Mouse (Mus musculus) c-Kit-negative CD71-positive TER-119-positive erythroid progenitor cells, embryonic 14.5 days (primary cell): ENCODE measurements around the gene Pde8b.

ENCODE experiments used
- DNase-seq: peaks from one replicate; pipeline ENCODE4 v3.0.0-alpha.2; 2013; ENCODE audit warnings: low read depth, low spot score

Gene Pde8b

DNA sequence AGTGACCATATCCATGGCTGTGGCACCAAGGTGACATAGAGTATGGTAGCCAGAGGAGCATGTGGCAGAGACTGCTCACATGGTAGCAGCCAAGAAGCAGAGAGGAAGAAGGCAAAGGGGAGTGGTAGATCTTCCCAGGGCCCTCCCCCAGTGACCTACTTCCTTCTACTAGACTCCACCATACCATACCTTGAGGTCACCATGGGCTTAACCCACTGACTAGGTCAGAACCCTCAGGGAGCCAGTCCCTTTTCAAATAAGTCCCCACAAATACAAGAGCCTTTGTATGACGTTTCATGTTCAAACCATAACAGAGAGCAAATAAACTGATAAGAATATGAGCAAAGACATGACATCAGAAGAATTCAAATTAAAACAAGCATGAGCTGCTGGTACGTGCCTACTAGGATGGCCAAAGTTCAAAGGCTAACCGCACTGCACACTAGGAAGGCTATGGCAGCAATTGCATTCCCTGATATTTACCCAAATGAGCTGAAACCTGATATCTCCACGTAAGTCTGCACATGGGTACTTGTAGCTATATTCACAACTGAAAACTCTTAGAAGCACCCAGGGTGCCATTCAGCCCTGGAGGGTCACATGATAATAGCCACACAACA lies 109.6 kb downstream of the Pde8b start:
- no peak for DNase-seq

DNA sequence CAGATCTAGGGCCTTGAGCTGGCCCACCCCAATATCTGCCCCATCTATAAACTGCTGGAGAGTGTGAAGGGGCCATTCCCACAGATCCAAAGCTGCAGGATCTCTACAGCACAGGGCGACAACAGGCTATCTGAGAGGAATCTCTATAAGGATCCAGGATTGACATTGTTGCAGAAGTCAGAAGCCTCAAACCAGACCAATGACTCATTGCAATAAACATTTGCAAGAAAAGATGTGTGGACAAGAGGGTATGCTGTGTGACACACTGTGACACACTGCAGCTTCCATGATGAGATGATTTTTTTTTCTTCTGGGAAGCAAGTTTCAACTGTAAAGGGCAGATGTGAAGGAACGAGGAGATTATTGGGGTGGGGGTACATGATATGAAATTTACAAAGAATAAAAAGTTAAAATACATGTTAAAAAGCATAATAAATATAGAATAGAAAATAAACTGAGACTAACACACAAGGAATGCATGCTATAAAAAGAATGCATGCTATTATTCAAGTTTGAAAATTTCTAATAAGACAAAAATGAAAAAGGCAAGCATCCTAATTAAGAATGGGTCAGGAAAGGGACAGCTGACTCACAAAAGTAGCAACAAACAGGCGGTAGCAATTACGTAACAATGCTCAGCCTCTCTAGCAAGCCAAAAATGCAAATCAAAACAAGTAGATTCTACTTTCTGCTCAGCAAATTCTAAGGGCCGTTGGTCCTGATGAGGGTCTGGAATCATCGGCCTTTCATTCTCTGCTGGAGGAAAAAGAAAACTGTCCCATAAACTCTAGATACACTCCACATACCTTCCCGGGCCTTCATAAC lies 114.6 kb downstream of the Pde8b start:
- no peak for DNase-seq

DNA sequence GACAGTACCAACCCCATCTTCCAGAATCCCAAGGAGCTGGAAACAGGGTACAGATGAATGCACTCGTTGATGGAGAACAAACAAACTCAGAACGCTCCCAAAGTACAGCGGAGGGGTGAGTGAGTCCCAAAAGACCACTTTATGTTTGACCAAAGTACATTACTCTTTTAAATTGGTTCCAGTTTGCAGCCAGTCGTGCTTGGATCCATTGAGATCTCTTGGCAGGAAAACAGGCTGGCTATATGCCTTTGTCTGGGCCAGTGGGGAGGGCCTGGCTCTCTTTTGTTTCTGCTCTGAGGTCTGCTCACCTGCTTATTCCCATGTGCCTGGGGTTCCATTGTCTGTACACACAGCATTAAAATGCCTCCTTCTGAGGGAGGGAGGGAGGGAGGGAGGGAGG lies 118.3 kb downstream of the Pde8b start:
- DNase-seq = no peak

DNA sequence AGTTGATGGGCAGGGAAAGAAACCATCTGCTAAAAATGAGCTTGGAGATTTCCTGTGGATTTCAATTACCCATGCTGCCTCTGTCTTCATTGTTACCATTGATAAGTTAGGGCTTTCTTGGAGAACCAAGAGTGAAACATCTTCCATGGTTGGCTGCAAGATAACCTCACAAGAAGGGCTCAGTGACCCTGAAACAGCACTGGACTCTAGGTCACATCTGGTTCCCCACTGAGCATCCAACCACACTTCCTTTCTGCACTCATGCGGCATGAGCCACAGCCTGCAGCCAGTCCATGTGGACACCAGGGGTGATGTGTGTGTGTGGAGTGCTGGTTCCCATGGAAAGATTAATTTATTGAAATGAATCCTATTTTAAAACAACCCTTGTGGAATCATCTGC lies 119.1 kb downstream of the Pde8b start:
- DNase-seq = no peak

DNA sequence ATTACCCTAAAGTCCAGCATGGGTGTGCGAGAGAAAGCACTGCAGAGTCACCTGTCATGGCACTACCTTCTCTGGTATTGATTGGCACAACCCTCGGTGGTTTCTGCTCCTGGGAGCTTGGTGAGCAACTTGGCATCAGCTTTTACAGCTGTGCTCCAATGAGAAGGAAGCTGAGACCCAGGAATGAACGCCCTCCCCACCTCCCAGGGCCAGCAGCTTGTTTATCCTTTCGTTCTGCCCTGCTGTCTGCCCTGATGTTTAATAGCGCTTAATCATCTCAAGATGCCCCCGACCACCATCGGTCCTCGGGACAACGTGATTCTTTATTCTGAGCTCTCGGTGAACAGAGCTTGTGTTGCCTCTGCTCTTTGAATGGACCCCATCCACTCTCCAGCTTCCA lies 122.8 kb downstream of the Pde8b start:
- DNase-seq = no peak

DNA sequence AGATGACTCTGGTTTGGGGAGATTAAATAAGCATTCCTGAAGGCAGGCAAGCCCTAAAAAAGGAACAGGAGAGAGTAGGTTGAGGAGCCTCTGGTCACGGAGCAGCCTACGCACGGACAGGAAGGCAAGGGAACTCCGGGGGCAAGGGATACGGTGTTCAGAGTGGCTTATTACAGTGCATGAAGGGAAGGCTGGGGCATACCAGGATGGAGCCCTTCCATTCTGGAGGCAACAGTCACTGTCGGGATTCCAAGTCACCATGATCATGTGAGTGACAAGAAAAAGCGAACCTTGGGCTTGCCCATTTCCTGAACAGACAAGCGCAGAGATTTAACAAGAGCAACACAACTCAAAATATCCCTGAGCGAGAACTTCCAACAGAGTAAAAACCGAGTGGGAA lies 123.3 kb downstream of the Pde8b start:
- no peak for DNase-seq

DNA sequence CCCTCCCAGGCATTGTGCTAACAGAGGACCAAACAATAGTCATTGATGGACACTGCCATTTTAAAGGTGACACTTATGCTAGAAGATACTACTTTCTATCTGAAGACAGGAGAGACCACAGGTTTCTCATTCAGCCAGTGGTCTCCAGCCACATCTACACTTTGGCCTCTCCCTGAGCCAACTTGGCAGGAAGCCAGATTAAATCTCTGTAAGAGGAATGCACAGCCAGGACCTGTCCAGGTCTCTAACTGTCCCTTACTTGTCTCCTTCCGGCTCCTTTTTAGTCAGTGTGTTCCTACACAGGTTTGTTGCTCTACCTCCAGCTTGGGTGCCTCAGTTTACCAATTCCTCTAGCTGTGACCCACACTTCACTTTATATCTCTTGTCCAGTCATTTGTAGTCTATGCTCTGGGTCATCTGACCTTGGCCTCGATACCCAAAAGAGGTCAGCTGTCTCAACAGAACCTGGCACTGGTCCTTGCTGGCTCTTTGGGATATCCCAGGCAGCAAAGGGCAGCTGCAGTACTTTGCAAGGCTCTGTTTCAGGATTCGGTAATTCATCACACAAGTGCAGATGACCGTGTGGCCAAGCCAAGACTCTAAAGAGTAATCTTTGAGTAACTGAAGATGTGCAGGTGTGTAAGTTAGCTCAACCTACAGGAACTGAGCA lies 124.5 kb downstream of the Pde8b start:
- no peak for DNase-seq

DNA sequence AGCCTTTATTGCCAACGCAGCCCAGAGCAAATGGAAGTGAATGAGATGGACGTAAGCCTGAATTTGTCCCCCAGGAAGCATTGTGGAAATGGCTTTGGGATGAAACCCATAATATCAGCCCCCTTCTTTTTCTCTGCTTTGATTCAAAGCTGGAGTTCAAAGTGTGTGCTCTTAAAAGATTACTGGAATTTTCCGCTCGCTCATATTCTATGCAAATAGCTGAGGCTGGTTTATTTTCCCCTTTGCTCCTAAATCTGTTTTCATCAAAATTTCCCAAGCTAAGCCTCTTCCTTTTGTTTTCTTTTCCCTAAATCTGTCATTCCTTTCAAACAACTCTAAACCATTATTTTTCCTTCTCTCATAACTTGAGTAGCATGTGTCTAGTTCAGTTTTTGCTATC lies 129.6 kb downstream of the Pde8b start:
- DNase-seq = no peak

DNA sequence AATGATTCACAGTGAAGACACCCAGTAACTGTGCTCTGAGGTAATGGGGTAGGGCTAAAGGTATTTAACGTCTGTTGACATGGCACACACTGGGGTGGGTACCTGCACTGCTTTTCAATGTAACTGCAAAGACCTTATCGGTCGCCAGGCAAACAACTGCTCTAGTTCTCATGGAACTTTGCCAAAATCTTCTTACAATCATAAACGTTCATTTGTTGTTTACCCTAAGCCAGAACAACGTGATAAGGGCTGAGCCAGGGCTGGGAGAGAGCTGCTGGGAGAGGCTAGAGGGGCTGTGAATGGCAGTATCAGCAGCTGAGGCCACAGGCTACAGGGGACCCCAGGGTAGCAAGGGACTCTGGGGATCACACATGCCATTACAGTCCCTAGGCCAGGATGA lies 136.4 kb downstream of the Pde8b start:
- DNase-seq = no peak

DNA sequence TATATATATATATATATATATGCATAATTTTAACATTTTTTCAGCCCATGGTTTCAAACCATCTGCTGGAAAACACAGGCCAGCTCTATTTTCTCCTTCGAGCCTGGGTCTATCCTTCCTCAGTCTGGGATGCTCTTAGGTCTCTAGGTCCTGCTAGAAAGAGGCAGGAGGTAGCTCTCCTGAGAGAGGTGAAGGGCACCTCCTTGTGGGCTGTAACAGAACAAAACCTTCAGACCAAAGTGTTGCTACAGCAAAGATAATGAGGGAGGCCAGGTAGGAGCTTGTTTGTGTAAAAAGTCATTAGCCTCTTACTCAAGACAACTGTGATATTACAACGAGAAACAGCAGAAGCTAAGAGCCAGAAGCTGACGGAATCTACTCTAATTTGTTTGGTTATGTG lies 140.6 kb downstream of the Pde8b start:
- no peak for DNase-seq

DNA sequence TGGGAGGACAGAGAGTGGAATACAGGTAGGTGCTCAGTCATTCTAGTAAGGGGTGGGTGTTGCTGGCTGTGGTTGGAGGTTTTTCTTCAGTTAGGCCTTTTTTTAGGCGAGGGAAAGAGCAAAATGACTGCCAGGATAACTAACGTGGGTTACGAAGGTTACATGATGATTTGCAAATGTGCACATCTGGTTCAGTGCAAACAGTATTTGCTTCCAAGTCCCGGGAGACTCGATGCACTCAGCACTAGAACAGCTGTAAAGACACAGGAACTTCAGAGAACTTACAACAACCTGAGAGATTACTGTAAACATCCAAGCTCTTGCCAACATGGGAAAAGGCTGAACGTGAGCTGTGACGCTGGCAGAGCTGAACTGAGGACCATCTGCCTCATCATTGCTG lies 142.1 kb downstream of the Pde8b start:
- DNase-seq = no peak

DNA sequence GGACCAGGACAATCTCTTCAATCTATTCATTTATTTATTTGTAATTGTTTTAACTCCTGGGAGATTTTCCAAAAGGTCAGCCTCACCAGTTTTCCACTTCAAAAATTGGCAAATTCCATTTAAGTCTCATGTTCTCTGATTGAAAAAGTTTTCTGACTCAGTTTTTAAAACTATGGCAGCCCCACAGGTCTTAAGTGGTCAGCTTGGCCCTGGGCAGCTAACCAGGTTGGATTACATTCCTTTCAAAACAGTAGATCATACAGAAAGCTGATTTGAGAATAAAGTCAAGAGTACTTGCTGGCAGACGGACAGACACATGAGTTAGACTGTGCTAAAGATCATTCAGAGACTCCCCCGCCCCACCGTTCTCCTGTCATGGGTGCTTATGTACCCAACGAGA lies 145.3 kb downstream of the Pde8b start:
- no peak for DNase-seq

DNA sequence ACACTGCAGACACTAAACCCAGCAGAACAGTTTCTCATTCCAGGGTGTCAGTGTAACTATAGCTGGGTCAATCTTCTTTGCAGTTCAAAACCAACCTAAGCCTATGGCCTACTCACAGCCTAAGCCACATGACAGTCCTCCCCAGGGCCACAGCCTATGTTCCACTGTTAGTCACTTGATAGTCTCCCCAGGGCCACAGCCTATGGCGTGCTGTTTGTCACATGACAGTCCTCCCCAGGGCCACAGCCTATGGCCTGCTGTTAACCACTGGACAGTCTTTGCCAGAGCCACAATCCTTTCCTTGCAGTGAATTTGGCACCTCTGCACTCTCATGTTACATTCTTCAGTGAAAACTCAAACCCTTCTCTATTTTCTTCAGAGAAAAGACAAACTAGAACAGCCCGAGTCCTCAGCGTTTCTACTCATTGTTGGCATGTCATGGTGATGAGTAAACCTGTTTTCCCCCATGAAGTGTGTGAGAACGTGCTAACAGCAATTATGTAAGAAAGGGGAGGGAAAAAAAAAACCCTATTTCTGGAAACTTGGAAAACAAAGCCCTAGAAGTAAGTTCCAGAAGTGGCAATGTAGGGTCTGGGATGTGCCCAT lies 147.0 kb downstream of the Pde8b start:
- DNase-seq = no peak

DNA sequence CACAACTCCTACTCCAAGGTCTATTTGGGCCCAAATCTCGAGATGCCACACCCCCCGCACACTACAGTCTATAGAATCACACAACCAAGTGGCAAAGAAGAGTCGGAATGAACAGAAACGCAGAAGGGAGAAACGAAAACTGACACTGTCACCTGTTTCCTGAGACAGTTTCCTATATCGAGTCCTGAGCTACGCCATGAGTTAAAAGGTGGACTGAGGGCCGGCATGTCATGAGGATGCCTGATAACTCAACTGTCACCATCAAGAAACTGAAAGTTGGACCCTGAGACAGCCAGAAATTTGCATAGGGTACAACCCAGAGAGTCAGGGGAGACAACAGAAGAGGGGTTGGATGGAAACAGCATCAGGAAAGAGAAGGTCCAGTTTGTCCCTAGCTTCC lies 148.8 kb downstream of the Pde8b start:
- no peak for DNase-seq

DNA sequence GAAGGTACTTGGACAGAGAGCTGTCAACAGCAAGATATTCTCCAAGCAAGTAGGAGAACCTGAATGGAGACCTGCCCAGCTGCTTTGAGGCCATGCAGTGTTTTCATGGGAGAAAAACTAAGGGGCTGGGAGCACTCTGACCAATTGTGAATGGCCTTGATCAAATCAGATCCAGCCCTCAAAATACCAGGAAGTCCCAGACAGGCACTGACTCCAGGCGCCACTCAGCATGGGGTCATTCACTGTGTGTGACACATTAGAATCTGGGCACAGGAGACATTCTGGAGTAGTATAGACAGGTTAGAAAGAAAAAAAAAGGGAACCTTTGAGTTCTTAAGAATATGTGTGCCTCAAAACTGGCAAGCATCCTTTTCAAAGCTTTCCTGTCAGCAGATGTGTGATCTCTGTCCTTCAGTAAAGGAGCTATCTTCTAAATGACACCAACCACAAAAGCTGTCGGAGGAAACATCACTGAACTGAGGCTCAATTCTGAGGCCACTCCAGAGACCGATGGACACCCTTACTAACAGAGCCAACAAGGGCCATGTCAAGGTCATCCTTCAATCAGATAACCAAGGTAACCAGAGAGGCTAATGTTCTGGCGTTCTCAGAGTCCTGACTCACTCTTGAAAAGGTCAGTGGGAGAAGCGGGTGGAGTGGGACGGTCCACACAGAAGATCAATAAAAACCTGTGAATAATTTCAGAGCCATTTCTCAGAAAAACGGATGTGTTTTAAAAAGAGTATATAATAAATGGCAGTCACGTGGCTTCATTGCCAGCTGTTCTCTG lies 151.0 kb downstream of the Pde8b start:
- no peak for DNase-seq

DNA sequence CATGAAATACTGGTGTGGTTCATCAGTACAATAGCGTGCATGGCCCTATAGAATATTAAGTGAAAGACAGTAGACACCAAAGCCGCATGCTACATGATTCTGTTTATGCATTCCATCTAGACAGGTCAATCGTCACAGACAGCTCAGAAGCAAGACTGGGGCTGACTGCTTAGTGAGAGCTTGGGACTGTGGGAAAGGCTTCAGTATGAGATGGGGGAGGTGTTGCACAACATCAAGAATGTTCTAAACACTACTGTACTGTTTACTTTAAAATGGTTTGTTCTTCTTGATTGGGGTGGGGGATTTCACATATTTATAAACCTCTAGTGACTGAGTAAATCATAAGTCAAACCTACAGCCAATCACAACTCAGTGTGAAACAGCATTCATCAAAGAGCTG lies 153.5 kb downstream of the Pde8b start:
- DNase-seq = no peak

DNA sequence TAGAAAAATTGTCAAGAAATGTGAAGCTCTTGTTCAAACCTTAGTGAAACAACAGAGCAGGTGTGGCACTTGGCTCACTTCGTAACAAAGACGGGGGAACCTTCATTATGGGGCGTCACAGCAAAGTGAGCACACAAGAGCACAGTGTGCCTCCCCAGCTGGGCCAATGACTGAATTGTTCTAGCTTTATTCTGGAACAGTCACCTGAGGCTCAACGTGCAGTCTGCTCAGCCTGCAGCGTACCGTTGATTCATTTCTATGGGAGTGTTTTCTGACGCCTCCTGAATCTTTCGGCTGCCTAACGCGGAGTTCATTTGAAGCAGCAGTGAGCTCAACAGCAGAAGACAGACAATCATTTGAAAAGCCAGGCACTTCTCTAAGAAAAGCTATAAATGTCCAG lies 154.3 kb downstream of the Pde8b start:
- no peak for DNase-seq

DNA sequence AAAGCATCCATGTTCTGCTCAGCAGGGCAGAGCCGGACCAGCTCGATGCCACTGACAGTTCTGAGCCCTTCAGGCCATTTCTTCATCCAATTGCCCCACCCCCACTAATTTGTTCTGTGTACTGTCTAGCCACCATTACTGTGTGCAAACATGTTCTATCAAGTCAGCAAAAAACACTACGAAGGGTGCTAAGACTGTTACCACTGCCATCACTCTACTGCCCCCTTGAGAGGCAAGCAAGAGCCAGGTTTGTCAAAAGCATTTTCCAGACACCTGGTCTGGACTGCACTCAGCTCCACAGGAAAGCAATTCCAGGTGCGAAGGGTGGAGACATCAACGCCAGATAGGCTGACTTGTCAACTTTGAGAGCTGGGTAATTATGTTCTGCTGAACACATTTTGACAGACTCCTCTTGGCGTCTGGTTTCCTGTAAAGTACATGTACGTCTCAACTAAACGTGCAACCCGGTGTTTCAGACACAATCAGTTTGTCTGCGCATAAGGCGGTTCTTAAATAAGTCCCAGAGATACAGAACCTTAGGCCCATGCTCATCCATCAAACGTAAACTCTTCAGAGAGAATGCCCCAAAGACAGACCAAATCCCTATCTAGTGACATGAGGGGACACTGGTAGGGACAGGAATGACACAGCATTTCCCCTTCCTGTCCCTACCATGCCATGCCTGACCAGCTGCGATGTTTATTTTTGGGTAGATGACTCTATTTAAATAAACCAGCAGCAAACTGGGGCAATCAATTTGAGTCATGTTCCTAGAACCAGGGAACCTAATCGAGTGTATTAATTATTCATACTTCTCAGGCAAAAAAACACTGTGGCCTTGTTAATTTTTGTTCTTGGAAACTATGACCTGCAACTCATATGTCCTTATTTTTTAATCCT lies 158.3 kb downstream of the Pde8b start:
- no peak for DNase-seq

DNA sequence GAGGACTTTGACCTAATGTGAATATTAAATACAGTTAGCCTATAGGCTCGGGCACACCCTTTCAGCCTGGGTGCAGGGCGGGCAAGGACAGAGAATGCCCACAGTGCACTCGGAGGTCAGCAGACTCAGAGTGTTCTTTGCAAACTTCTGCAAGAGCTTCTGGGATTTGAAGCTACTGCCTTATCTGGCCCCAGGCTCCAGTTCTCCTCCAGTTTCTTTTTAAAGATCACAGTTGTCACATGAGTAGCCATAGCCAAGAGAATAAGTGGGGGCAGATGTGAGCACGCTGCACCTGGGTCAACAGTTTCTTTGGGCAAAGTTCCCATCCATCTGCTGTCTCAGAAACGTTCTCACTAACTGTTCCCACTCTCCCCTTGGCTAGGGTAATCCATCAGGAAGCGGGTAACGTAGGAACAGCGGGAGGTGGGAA lies 162.8 kb downstream of the Pde8b start:
- no peak for DNase-seq

DNA sequence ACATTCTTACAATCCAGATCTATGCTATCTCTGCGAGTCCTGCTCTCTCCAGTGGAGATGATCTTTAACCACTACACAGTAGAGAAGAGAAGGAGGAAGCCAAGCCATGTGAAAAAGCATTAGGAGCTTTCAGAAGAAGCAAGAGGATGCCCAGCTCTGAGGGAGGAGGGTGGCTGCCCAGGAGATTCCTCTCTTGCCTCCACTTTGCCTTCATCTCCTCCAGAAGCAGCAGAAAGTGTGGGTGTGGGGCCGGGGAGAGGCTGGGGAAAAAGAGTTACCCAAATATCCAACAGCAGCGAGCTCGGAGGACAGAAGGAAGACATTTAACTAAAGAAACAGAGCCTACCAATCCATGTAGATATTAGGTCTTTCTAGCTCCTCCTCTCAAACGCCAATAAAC lies 164.1 kb downstream of the Pde8b start:
- DNase-seq = no peak

DNA sequence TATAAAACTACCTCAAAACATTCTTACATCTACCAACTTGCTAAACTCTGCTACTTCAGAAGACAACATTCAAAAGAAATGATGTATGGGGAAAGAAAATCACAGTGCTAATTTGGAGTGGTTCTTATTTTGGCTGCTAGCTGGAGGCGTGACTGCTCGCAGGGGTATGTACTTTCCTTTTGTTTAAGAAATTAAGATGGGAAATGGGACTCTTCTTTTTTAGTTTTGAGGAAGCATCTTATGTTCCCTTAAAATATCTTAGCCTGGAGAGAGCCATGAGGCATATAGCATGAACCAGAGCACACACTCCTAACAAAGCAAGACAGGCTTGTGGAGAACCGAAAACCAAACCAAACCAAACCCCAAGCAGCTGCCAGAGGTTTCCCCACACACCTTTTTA lies 167.5 kb downstream of the Pde8b start:
- DNase-seq = no peak
